Mouse (Mus musculus) cerebral cortex, adult 2 months (tissue): ENCODE measurements around the gene Ino80.

Source experiments
- WGBS: fragments of 180-500 bp; shearing (Covaris S2); methylation state at CpG from one replicate; pipeline ENCODE4 v1.1.7; 2018; 5-methylcytosine and 5-hydroxymethylcytosine counted together

The Ino80 gene

GRCm38 (mm10) chr2:119477571-119478396, at the start of gene Ino80:
Gene Ino80 (minus strand): TSS chr2:119477687.
- under 1% methylated on average over 72 of the region's 72 CpGs for whole genome bisulfite sequencing

- WGBS, result 64% methylated on average over 4 of the region's 4 CpGs
Measured at GRCm38 (mm10) chr2:119525422-119525821, 47.9 kb upstream of the Ino80 start.

DNA sequence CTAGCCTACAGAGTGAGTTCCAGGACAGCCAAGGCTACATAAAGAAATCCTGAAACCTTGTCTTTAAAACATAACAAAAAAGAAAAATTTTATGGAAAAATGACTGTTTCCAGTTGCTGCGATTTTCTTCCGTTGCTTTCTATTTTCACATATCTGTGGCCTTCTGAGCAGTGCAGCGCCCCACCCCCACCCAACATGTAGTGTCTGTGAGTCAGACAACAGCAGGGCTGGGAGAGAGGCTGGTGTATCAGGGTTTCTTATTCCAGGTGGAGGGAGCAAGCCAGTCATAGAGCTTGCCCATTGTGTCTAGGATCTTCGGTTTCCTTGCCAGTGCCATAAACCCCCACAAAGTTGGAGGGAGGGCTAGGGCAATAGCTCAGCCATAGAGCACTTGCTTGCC, 46.3 kb upstream of the Ino80 start:
- 63% methylated on average over 4 of the region's 4 CpGs for WGBS

GRCm38 (mm10) chr2:119520550-119520949, 43.1 kb upstream of the Ino80 start:
- 28% methylated on average over 7 of the region's 7 CpGs for WGBS

- 78% methylated on average over 5 of the region's 5 CpGs for whole genome bisulfite sequencing
Measured at GRCm38 (mm10) chr2:119516811-119517210, 39.3 kb upstream of the Ino80 start.

GRCm38 (mm10) chr2:119514026-119514522, 36.6 kb upstream of the Ino80 start:
- WGBS, result 83% methylated on average over 3 of the region's 3 CpGs

DNA sequence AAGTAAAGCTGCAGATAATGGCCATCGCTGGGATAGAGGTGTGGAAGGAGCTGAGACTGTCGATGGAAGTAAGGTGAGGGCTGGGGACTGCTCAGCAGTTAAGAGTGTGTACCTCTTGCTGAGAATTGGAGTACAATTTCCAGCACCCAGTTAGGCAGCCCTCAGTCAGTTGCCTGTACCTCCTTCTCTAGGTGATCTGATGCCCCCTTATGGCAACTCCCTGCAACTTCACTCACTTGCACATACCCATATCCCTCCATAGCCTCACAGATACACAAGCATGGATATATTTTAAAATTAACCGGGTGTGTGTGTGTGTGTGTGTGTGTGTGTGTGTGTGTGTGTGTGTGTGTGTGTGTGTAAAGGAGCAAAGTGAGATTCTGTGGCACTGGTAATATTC, 34.8 kb upstream of the Ino80 start:
- WGBS, result 89% methylated on average over 3 of the region's 3 CpGs

DNA sequence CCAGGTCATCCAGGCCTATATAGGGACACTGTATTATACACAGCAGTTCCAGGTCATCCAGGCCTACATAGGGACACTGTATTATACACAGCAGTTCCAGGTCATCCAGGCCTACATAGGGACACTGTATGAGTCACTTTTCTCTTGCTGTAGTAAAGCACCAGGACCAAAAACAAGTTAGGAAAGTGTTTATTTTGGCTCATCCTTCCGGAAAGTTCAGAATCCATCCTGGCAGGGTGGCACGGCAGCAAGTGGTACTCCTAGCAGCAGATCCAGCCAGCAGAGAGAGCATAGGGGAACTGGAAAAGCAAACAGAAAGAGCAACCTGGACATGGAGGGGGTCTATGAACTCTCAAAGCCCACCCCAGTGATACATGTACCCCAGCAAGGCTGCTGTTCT, 33.4 kb upstream of the Ino80 start:
- WGBS, result 81% methylated on average over 2 of the region's 2 CpGs

DNA sequence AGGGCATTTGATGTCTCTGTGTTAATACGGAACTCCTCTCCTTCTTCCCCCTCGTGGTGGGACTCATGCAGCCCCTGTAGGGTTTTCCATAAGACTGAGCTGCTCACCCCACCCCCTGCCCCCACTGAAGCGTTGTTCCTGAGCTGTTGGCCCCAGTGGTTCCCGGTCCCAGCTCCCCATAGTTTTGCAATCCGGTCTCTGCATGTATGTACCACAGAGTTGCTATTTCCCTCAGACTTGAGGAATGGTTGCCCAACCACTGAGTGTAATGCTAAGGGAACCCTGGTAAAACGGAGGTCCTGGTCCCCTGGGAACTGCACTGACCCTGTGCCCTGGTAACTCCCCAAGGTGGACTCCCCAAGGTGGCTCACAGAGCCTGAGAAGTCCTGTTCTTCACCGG, 31.0 kb upstream of the Ino80 start:
- WGBS, result 76% methylated on average over 7 of the region's 7 CpGs

DNA sequence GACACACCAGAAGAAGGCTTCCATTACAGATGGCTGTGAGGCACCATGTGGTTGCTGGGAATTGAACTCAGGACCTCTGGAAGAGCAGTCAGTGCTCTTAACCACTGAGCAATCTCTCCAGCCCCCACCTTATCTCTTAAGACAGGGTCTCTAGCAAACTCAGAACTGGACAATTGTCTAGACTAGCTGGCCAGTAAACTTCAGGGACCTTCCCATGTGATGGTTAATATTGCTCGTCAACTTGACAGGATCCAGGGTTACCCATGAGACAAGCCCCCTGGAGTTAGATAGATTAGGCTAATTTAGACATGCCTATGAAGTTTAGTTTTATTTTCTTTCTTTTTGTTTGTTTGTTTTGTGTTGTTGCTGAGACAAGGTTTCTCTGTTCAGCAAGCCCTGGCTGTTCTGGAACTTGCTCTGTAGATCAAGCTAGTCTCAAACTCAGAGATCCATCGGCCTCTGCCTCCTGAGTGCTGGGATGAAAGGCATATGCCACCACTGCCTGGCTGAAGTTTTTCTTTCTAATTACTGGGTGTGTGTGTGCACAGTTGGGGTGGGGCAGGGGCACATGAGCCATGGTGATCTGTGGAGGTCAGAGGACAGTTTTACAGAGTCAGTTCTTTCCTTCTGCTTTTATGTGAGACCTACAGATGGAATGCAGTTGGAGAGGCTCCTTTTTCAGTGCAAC, 23.6 kb upstream of the Ino80 start:
- WGBS, result 85% methylated on average over 2 of the region's 2 CpGs

DNA sequence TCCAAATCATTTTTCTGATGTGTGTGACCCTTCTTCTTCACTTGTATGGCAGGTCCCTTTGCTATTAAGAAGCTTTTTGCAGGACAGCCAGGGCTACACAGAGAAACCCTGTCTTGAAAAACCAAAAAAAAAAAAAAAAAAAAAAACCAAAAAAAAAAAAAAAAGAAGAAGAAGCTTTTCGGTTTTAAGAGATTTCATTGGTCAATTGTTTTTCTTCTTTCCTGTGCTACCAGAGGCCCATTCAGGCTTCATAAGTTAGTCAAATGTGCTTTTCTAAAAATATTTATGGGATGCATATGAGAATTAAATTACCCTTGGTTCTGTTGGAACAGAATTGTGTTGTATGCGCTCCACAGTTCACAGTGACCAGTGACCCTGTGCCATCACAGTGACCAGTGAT, 21.4 kb upstream of the Ino80 start:
- 93% methylated on average over 2 of the region's 2 CpGs for WGBS

GRCm38 (mm10) chr2:119496082-119496481, 18.6 kb upstream of the Ino80 start:
- WGBS, result 82% methylated on average over 2 of the region's 2 CpGs

GRCm38 (mm10) chr2:119491953-119492352, 14.5 kb upstream of the Ino80 start:
- WGBS, result 33% methylated on average over 5 of the region's 5 CpGs

- 28% methylated on average over 4 of the region's 4 CpGs for WGBS
Measured at GRCm38 (mm10) chr2:119486488-119486887, 9.0 kb upstream of the Ino80 start.

GRCm38 (mm10) chr2:119482307-119482706, 4.8 kb upstream of the Ino80 start:
- WGBS, result 98% methylated on average over 1 of the region's 1 CpGs

- WGBS, result 9% methylated on average over 9 of the region's 9 CpGs
Measured at GRCm38 (mm10) chr2:119478397-119478749, 886 bp upstream of the Ino80 start.

- under 1% methylated on average over 42 of the region's 44 CpGs for WGBS
Measured at GRCm38 (mm10) chr2:119476621-119477391, 681 bp downstream of the Ino80 start.

DNA sequence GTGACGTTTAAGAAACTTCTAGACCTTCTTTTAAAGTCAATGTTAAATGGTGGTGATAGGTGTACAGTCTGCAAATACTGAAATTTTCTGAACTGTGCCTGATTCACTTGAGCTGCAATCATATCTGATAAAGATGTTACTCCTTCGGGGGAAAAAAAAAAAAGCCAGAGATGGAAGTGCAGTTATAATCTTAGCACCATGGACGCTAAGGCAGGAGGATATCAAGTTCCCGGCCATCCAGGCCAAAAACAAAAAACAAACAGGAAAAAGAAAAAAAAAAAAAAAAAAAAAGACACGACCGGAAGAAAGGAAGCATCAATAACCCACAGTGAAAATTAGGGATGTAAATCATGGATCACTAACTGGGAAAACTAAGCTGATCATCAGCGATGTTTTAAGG, 1.3 kb downstream of the Ino80 start:
- WGBS, result 8% methylated on average over 7 of the region's 7 CpGs

DNA sequence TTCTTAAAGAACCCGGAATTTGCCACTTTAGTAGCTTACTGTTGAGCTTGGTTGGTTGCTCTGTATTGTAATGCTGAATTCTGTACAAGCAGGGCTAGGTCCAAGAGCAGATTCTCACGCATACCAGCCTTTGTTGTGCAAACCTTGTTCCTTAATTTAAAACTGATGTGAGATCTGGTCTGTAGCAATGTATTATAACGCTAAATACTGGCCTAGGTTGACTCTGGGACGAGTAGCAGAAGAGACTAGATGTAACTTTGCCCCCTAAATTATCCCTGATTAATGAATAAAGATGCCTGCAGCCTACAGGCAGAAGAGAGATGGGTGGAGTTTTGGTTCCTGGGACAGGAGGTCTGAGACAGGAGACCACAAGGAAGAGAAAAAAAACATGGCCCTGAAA, 13.5 kb downstream of the Ino80 start:
- 69% methylated on average over 4 of the region's 4 CpGs for WGBS

DNA sequence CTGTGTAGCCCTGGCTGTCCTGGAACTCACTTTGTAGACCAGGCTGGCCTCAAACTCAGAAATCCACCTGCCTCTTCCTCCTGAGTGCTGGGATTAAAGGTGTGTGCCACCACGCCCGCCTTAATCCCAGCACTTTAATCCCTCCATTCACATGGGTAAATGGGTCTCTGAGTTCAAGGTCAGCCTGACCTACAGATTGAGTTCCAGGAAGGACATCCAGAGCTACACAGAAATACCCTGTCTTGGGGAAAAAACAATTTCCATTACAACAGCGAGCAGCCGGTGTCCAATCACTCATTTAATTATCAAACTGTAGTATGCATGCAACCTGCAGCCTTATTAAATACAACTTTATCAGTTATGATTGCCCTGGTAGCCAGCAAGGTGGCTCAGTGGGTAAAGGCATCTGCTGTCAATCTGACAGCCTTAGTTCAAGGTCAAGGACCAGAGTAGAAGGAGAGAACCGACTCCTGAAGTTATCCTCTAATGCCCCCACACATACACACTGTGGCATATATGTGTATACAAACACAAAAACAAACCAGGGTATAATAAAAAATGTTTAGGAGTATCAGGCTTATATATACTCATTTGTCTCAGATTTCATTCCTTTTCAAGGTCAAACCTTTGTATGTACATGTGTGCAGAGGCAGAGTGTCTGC, 14.2 kb downstream of the Ino80 start:
- 93% methylated on average over 5 of the region's 5 CpGs for WGBS

DNA sequence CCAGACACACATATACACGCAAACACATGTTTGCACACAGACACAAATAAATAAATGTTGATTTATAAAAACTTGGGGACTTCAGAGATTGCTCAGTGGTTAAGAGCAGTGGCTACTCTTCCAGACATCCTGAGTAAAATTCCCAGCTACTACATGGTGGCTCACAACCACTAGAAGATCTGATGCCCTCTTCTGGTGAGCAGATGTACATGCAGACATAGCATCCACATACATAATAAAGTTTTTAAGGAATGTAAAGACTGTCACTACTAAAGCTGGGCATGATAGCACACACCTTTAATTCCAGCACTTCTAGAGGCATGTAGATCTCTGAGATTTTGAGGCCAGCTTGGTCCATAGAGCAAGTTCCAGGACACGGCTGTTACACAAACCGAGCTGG, 16.5 kb downstream of the Ino80 start:
- whole genome bisulfite sequencing, result 97% methylated on average over 3 of the region's 3 CpGs

GRCm38 (mm10) chr2:119454558-119454957, 22.9 kb downstream of the Ino80 start:
- WGBS, result 94% methylated on average over 3 of the region's 3 CpGs
